Mouse (Mus musculus) heart, embryonic 12.5 days (tissue): ENCODE data around the gene Epn1. TPM values are rescaled to one million over a fixed set of nuclear protein-coding genes. Genes with fewer than 3 reads are reported as not detected.

Source experiments
- ATAC-seq: fragments of 200-750 bp; cut with Nextera tagmentation; 2 replicates; pipeline ENCODE4 v1.8.0; 2017; ENCODE audit warnings: moderate TSS enrichment, moderate library complexity; ENCODE audit not compliant: insufficient number of reproducible peaks, low FRiP score
- H3K27ac ChIP-seq: fragments of 300-500 bp; sonication (generic); 2 replicates; pipeline ENCODE4 v1.5.1; 2016; ENCODE audit warnings: mild to moderate bottlenecking, moderate library complexity; ENCODE audit not compliant: poor library complexity, severe bottlenecking
- H3K27me3 ChIP-seq: fragments of 300-500 bp; sonication (generic); replicated peaks from 2 replicates; pipeline ENCODE4 v1.6.1; 2016; ENCODE audit warnings: mild to moderate bottlenecking, moderate library complexity
- H3K36me3 ChIP-seq: fragments of 300-500 bp; sonication (generic); 2 replicates; pipeline ENCODE4 v1.6.1; 2016; ENCODE audit warnings: mild to moderate bottlenecking, moderate library complexity
- H3K4me1 ChIP-seq: fragments of 300-500 bp; sonication (generic); replicated peaks from 2 replicates; pipeline ENCODE4 v1.6.1; 2016; ENCODE audit warnings: mild to moderate bottlenecking
- H3K4me2 ChIP-seq: fragments of 300-500 bp; sonication (generic); 2 replicates; pipeline ENCODE4 v1.6.1; 2016; ENCODE audit warnings: mild to moderate bottlenecking, moderate library complexity
- H3K4me3 ChIP-seq: fragments of 300-500 bp; sonication (generic); 2 replicates; pipeline ENCODE4 v1.5.1; 2016; ENCODE audit warnings: mild to moderate bottlenecking
- H3K9ac ChIP-seq: fragments of 300-500 bp; sonication (generic); 2 replicates; pipeline ENCODE4 v1.6.1; 2016; ENCODE audit warnings: mild to moderate bottlenecking, moderate library complexity
- H3K9me3 ChIP-seq: fragments of 300-500 bp; sonication (generic); replicated peaks from 2 replicates; pipeline ENCODE4 v1.6.1; 2016; ENCODE audit warnings: mild to moderate bottlenecking, moderate library complexity
- WGBS: fragments of 180-500 bp; shearing (Covaris S2); methylation state at CpG from one replicate; pipeline ENCODE4 v1.1.7; 2016; 5-methylcytosine and 5-hydroxymethylcytosine counted together
- polyA plus RNA-seq: library from polyadenylated mRNA; unstranded; fragments of >200 nt; fragmentation: Nextera tagmentation; extraction: Ambion mirVana; gene quantifications from 2 replicates; pipeline ENCODE4 v1.2.1, GENCODE M21; 2016

Epn1 gene
- polyA plus RNA-seq, 1 experiment from 2014 or later, result 52.1 TPM

GRCm38 (mm10) chr7:5099796-5100195 is 19.8 kb downstream of the Epn1 start:
- Histone ChIP-seq H3K4me1 (no peaks in the 10 kb centered on the region), H3K27me3 (no peaks in the 10 kb centered on the region), H3K4me3 (no peak overlapping the region), H3K27ac (no peak overlapping the region), H3K9ac (no peak overlapping the region), H3K9me3 (no peaks in the 10 kb centered on the region), H3K36me3 (peaks cover 49% of the 10 kb centered on the region), H3K4me2 (no peak overlapping the region)
- ATAC-seq, result no peak
- WGBS, result 81% methylated on average over 3 of the region's 3 CpGs

GRCm38 (mm10) chr7:5101066-5101663 is 21.1 kb downstream of the Epn1 start:
- no peak overlapping the region for H3K9ac ChIP-seq
- peaks cover 35% of the 10 kb centered on the region for H3K36me3 ChIP-seq
- H3K9me3 ChIP-seq, result no peaks in the 10 kb centered on the region
- H3K4me1 ChIP-seq, result no peaks in the 10 kb centered on the region
- WGBS, result 84% methylated on average over 10 of the region's 10 CpGs
- no peak overlapping the region for H3K27ac ChIP-seq
- H3K4me2 ChIP-seq, result no peak overlapping the region
- H3K4me3 ChIP-seq, result no peak overlapping the region
- H3K27me3 ChIP-seq, result no peaks in the 10 kb centered on the region
- ATAC-seq, result no peak

- no peak for ATAC-seq
- Histone ChIP-seq H3K36me3 (peaks cover 21% of the 10 kb centered on the region), H3K4me1 (no peaks in the 10 kb centered on the region), H3K9ac (no peak overlapping the region), H3K27ac (no peak overlapping the region), H3K4me2 (no peak overlapping the region), H3K27me3 (no peaks in the 10 kb centered on the region), H3K9me3 (no peaks in the 10 kb centered on the region), H3K4me3 (no peak overlapping the region)
- WGBS, result 91% methylated on average over 2 of the region's 2 CpGs
Observed at GRCm38 (mm10) chr7:5102564-5102963, 22.5 kb downstream of the Epn1 start.

- H3K27me3 ChIP-seq, result no peaks in the 10 kb centered on the region
- H3K4me3 ChIP-seq, result no peak overlapping the region
- no peak overlapping the region for H3K27ac ChIP-seq
- H3K9ac ChIP-seq, result no peak overlapping the region
- H3K36me3 ChIP-seq, result no peaks in the 10 kb centered on the region
- 0 out of 2 replicates have a peak, but pooled peaks cover 4% of the 10 kb centered on the region for H3K4me1 ChIP-seq
- 53% methylated on average over 4 of the region's 4 CpGs for WGBS
- H3K4me2 ChIP-seq, result no peak overlapping the region
- no peaks in the 10 kb centered on the region for H3K9me3 ChIP-seq
- ATAC-seq, result peak; percentile 45; the same call in 1 of the 2 replicates
Observed at GRCm38 (mm10) chr7:5108272-5108671, 28.2 kb downstream of the Epn1 start.

- WGBS, result 78% methylated on average over 8 of the region's 8 CpGs
- Histone ChIP-seq H3K27me3 (no peaks in the 10 kb centered on the region), H3K4me2 (no peak overlapping the region), H3K9ac (no peak overlapping the region), H3K36me3 (no peaks in the 10 kb centered on the region), H3K4me1 (0 out of 2 replicates have a peak, but pooled peaks cover 4% of the 10 kb centered on the region), H3K27ac (no peak overlapping the region), H3K4me3 (no peak overlapping the region), H3K9me3 (no peaks in the 10 kb centered on the region)
- no peak for ATAC-seq
Observed at GRCm38 (mm10) chr7:5109301-5109700, 29.3 kb downstream of the Epn1 start.

GRCm38 (mm10) chr7:5112701-5113100 is 32.7 kb downstream of the Epn1 start:
- Histone ChIP-seq H3K9me3 (no peaks in the 10 kb centered on the region), H3K36me3 (no peaks in the 10 kb centered on the region), H3K27me3 (no peaks in the 10 kb centered on the region), H3K27ac (no peak overlapping the region), H3K4me1 (0 out of 2 replicates have a peak, but pooled peaks cover 4% of the 10 kb centered on the region), H3K4me3 (no peak overlapping the region), H3K9ac (no peak overlapping the region), H3K4me2 (no peak overlapping the region)
- WGBS, result 44% methylated on average over 3 of the region's 3 CpGs
- ATAC-seq, result no peak

- Histone ChIP-seq H3K27me3 (no peaks in the 10 kb centered on the region), H3K9me3 (no peaks in the 10 kb centered on the region), H3K27ac (no peak within 1 kb of the TSS), H3K9ac (no peak within 1 kb of the TSS), H3K4me2 (no peak within 1 kb of the TSS), H3K36me3 (no peaks in the 10 kb centered on the region), H3K4me3 (no peak within 1 kb of the TSS), H3K4me1 (no peaks in the 10 kb centered on the region)
- WGBS, result 79% methylated on average over 3 of the region's 3 CpGs
- ATAC-seq, result no peak
Observed at GRCm38 (mm10) chr7:5116850-5117249, 36.8 kb downstream of the Epn1 start, which contains the start of gene Rfpl4. TSS of gene Rfpl4 (minus strand) at chr7:5116950.

- H3K4me1 ChIP-seq, result 0 out of 2 replicates have a peak, but pooled peaks cover 5% of the 10 kb centered on the region
- H3K27ac ChIP-seq, result no peak overlapping the region
- H3K4me3 ChIP-seq, result no peak overlapping the region
- peak overlapping the region; percentile 80 for H3K4me2 ChIP-seq
- H3K36me3 ChIP-seq, result no peaks in the 10 kb centered on the region
- ATAC-seq, result no peak
- no peaks in the 10 kb centered on the region for H3K9me3 ChIP-seq
- H3K9ac ChIP-seq, result no peak overlapping the region
- 76% methylated on average over 8 of the region's 8 CpGs for whole genome bisulfite sequencing
- H3K27me3 ChIP-seq, result no peaks in the 10 kb centered on the region
Observed at GRCm38 (mm10) chr7:5125078-5125477, 45.0 kb downstream of the Epn1 start.

GRCm38 (mm10) chr7:5125549-5126406 is 45.7 kb downstream of the Epn1 start, which contains the start of gene Rasl2-9:
TSS of gene Rasl2-9 (minus strand) at chr7:5125950.
- H3K4me1 ChIP-seq, result 0 out of 2 replicates have a peak, but pooled peaks cover 5% of the 10 kb centered on the region
- no peak within 1 kb of the TSS for H3K27ac ChIP-seq
- peak within 1 kb of the TSS; percentile 80 for H3K4me2 ChIP-seq
- 18% methylated on average over 42 of the region's 42 CpGs for WGBS
- peak within 1 kb of the TSS; percentile 48 for H3K4me3 ChIP-seq
- H3K36me3 ChIP-seq, result no peaks in the 10 kb centered on the region
- no peaks in the 10 kb centered on the region for H3K9me3 ChIP-seq
- ATAC-seq, result peak; percentile 82
- no peaks in the 10 kb centered on the region for H3K27me3 ChIP-seq
- peak within 1 kb of the TSS; percentile 69 for H3K9ac ChIP-seq
